Mouse (Mus musculus): ENCODE results near the gene Ttc23.

Ttc23 gene

GRCm38 (mm10) chr7:67647277-67647676 is at the start of gene Ttc23:
TSS of gene Ttc23 (plus strand) at chr7:67647410.
- no peak for DNase-seq

- no peak for DNase-seq
Observed at GRCm38 (mm10) chr7:67598050-67598449, 49.2 kb upstream of the Ttc23 start.

DNA sequence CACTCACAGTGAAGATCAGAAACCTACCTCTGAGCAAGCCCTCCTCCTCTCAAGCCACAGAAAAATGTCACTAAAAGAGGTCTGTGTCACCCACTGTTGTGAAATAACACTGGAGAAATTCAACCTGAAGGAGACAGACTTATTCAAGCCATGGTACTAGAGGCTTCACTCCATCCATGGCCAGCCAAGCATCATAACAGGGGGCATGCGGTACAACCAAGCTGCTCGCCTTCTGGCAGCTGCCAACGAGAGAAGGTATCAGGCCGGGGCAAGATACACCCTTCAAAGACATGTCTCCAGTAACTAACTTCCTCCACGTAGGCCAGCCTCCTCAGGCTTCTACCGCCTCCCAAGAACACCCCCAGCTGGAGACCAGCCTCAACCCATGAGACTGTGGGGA is 42.1 kb upstream of the Ttc23 start:
- DNase-seq, result no peak

DNA sequence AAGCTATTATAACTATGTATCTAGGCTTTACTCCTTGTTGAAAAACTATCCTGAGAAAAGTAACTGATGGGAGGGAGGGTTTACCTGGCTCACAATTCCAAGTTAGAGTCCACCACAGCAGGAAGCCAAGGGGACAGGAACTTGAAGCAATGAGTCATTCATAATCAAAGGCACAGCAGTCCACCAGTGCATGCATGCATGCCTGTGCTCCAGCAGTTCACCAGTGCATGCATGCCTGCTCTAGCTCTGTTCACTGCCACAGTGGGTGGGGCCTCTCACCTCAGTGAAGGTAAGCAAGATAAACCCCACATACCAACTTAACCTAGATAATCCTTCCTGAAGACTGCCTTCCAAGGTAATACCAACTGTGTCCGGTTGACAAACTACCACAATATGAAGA is 41.0 kb upstream of the Ttc23 start:
- no peak for DNase-seq

DNA sequence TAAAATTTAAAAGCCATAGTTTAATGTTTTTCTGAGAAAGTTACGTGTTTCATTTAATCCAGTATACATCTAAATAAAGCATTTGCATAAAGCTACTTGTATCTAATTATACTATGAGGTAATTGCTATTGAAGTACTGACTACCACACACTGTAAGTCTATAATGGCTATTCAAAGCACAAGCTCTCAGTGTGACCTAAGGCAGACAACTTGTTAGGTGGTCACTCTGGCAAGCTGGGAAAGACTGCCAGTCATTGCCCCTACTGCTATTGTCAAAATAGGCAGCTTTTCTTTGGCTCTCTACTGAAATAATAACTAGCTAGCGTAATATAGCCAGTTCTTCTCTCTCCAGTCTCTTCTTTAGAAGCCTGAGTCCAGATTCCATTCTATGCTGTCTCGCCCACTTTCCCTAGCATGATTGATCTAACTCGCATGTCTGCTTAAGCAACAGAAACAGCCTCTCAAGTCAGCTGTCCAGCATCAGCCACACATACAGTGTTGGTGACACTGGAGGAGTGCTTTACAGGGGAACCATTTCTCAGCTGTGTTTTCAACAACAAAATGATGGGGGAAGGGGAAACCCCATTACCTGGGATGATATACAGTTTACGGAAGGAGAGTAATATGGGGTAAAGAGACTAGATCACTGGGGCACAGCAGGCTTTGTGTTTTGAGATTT is 39.4 kb upstream of the Ttc23 start:
- DNase-seq, result no peak

DNA sequence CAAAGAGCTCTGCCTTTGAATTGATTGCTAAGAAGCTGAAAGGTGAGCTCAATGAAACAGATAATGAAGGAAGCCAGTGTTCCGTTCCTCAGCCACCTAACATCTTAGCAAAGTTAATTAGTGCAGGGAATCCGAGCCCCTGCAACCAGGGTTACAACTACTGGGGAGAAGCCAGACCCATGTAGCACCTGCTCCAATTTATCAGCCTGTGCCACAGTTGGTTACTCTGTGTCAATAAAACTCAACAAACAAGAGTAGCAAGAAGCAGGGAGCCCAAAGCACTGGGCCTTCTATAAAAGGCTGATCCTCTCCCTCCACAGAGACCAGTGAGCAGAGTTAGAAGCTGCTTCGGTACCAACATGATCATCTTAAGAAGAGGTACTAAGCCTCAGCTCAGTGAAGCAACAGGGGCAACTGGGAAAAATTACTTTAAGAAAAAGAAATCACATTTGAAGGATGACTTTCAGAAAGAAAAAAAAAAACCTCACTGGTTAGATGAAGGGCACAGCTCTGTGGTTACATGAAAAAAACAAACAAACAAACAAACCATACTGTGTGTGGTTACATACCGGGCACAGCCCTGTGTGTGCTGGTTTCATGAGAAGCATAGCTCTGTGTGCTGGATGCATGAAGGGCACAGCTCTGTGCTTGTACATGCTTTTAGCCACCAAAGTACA is 38.7 kb upstream of the Ttc23 start:
- DNase-seq, result no peak

DNA sequence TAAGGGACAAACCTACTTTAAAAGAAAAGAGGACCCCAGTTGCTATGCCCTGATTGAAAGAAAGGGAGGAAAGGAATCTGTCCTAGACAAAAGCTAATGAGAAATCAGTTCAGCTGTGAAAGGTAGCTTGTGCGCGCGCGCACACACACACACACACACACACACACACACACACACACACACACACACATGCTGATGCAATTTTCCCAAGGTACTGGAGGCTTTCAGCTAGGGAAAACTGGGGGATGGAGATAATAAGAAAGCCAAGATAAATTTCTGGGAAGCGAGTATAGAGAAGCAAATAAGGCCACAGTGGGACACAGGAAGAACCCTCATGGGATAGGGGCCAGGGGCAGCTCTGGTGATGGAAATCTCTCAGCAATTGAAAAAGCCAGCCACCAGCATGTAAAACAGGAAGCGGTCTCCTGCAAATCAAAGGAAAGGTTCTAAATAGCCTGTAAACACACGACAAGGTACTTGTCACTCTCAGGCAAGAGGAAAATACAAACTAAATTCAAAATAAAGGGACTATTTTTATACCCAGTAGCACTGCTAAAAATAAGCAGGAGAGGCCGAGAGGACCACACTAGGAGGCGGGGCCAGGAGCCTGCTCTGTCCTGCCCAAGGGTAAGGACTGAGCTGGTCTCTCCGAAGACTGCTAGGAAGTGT is 33.3 kb upstream of the Ttc23 start:
- DNase-seq, result no peak

DNA sequence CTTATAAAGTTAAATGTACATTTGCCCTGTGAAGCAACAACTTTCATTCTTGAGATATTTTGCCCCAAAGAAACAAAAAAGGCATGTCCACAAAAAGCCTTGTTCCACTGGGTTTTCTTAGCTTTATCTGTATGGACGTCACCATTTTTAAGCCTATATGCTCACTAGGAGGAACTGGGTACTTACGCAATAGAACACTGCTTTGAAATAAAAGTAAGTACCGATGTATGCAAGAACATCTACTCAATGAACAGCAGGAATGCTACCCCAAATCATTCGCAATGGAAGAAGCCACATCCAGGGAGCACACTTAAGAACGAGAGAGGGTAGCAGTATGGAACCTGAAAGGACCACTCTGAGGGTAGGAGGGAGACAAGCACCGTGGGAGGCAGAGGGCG is 32.7 kb upstream of the Ttc23 start:
- DNase-seq, result no peak

- DNase-seq, result no peak
Observed at GRCm38 (mm10) chr7:67616890-67617289, 30.3 kb upstream of the Ttc23 start.

- no peak for DNase-seq
Observed at GRCm38 (mm10) chr7:67617646-67618045, 29.6 kb upstream of the Ttc23 start.

DNA sequence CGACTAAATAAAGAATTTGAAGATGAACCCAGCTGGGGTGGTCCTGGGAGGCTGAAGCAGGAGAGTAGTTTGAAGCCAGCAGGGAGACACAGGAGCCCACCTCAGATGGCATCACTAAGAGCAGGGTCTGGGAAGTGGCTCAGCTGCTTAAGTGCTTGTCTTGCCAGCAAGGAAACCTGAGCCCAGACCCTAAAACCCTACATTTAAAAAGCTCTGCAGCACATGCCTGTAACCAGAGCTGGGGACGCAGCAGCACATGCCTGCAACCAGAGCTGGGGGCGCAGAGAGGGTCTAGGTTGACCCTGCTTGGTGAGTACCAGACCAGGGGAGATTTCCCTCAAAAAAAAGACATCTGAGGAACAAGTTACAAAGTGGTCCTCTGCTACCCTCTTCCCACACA is 28.9 kb upstream of the Ttc23 start:
- no peak for DNase-seq

- DNase-seq, result no peak
Observed at GRCm38 (mm10) chr7:67619836-67620235, 27.4 kb upstream of the Ttc23 start.

DNA sequence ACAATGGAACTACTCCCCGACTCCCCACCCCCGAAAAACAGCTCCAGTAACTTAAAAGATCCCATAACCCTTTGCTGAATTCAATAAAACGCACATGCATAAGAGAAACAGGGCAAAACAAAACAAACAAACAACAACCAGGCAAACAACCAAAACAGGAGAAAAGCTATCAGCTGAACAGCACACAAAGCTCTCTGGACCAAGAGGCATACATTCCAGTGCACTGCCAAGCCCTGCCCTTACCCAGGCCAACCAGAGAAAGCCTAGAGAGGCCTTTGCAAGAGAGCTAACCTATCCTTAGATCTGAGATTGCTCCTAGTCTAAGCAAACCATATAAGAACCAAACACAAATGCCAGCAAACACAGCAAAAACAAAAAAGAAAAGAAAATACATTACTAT is 25.1 kb upstream of the Ttc23 start:
- DNase-seq, result no peak

- DNase-seq, result no peak
Observed at GRCm38 (mm10) chr7:67626671-67627070, 20.5 kb upstream of the Ttc23 start.

DNA sequence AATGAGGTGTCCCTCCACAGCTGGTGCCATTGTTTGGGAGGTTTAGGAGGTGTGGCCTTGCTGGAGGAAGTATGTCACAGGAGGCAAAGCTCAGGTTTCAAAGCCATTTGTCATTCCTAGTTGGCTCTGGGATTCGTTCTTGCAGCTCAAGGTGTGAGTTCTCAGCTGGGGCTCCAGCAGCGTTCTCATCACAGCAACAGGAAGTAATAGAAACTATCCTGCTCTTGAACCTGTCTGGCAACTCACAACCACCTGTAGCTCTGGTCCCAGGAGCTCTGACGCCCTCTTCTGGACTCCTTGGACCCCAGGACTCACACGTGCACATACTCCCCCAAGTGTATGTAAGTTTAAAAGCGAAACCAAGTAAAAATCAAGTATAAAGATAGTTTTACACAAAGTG is 17.5 kb upstream of the Ttc23 start:
- no peak for DNase-seq

- peak; percentile 76 for DNase-seq
Observed at GRCm38 (mm10) chr7:67630817-67631216, 16.4 kb upstream of the Ttc23 start.

GRCm38 (mm10) chr7:67632380-67632779 is 14.8 kb upstream of the Ttc23 start:
- no peak for DNase-seq

GRCm38 (mm10) chr7:67634210-67634609 is 13.0 kb upstream of the Ttc23 start:
- DNase-seq, result no peak

GRCm38 (mm10) chr7:67636161-67636560 is 11.0 kb upstream of the Ttc23 start:
- DNase-seq, result no peak

DNA sequence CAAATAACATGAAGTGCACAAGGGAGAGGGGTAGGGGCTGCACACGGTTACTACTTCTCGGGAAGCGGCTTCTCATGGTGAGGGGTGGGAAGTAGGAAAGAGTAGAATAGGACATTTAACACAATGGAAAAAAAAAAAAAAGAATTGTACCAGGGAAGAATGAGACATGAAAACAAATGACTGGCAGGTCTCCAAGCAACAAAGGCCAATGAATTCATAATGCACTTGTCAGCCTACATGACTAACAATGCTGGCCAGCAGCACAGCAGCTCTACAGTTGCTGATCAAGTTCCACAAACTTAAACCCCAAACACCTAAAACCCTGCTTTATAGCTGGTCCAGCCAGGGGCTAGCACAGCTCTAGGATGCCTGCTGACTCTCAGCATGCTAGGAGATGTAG is 8.2 kb upstream of the Ttc23 start:
- DNase-seq, result no peak

DNA sequence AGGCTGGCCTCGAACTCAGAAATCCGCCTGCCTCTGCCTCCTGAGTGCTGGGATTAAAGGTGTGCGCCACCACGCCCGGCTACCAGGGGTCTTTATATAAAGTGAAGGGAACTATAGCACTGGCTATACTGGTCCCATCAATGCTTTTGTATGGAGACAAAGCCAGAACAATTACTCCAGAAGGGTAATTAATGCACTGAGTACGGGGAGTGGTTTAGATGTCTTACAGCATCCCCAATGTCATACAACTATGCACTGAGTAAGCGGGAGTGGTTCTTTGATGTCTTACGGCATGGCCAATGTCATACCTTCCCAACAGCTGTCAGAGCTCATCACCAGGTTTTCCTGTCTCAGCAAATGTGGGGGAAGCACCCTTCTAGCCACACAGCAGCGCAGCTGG is 4.3 kb upstream of the Ttc23 start:
- DNase-seq, result no peak

GRCm38 (mm10) chr7:67644291-67644690 is 2.9 kb upstream of the Ttc23 start:
- peak; percentile 33 for DNase-seq

DNA sequence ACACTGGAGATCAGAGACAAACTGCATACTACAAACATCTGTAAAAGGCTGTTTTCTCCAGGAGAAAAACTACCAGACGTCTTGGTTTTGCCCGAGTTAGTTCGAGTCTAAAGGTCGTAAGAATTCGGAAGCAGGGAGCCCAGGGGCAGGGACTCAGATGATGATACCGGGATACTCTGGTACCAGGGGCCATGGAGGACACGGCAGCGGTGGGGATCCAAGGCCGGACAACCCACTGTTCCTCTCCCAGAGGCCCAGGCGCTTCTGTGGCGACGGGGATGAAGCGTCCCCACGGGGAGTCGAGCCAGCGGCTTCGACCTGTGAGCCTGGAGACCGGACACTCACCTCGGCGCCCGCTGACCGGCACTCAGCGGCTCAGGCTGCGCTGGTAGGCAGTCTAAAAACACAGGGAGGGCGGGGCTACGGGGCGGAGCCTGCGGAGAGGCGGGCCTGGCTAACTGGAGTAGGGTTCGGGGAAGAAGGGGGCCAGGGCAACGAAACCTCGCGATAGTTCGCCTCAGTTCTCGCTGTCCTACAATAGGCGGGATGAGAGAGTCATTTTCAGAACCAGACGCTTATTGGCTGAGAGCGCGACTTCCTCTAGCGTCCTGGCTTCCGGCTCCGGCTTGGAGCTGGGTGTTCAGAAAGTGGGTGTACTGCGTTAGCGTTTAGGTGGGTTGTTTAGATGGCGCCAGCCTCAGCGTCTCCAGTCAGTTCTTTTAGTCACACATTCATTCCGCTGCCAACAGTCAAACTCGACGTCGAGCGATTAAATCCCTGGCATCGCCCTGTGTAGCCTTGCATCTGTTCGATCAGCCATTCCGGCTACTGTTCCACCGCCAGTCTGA is 2.2 kb upstream of the Ttc23 start, which contains the start of gene Lrrc28:
Gene Lrrc28, minus strand, starts transcription at position 436 of the 848 bp plus-strand sequence.
- DNase-seq, result peak; percentile 99
